Mouse (Mus musculus) liver, postnatal 0 days (tissue): ENCODE measurements around the gene St6galnac3.

ENCODE experiments used
- CTCF ChIP-seq: sonication (generic); IDR thresholded peaks from 2 replicates; pipeline ENCODE4 v1.5.1; 2016; ENCODE audit warnings: antibody characterized with exemption, low read depth
- EP300 ChIP-seq: IDR thresholded peaks from 2 replicates; pipeline ENCODE4 v1.6.1; 2016; ENCODE audit warnings: antibody characterized with exemption, low read depth, mild to moderate bottlenecking

GRCm38 (mm10) chr3:153421060-153421917, 303.7 kb downstream of the St6galnac3 start:
- TF ChIP-seq CTCF (no peak), EP300 (no peak)
